Mouse (Mus musculus) midbrain, postnatal 0 days (tissue): Measurements from ENCODE around the gene Calm3. TPM values are rescaled to one million over a fixed set of nuclear protein-coding genes. Genes with fewer than 3 reads are reported as not detected.
A peak's percentile ranks its signal among the peaks of the same experiment; 100 is the strongest.

Experiments
- ATAC-seq: fragments of 200-750 bp; cut with Nextera tagmentation; 2 replicates; pipeline ENCODE4 v1.8.0; 2017; ENCODE audit warnings: moderate number of reproducible peaks, mild to moderate bottlenecking, moderate TSS enrichment, moderate library complexity; ENCODE audit not compliant: low FRiP score
- DNase-seq: peaks from one replicate; pipeline ENCODE4 v3.0.0-alpha.2; 2015; ENCODE audit warnings: low spot score
- H3K27ac ChIP-seq: fragments of 300-500 bp; sonication (generic); 2 replicates; pipeline ENCODE4 v1.5.1; 2014; ENCODE audit warnings: low read depth, mild to moderate bottlenecking, low read length, mixed read lengths
- H3K27me3 ChIP-seq: fragments of 300-500 bp; sonication (generic); 2 replicates; pipeline ENCODE4 v1.6.1; 2014; ENCODE audit warnings: low read length, control low read depth, mixed read lengths; ENCODE audit not compliant: insufficient read depth
- H3K36me3 ChIP-seq: fragments of 300-500 bp; sonication (generic); 2 replicates; pipeline ENCODE4 v1.6.1; 2014; ENCODE audit warnings: low read length, control low read depth, mixed read lengths; ENCODE audit not compliant: insufficient read depth
- H3K4me1 ChIP-seq: fragments of 300-500 bp; sonication (generic); 2 replicates; pipeline ENCODE4 v1.6.1; 2014; ENCODE audit warnings: mild to moderate bottlenecking, control low read depth, antibody characterized with exemption, low read length, mixed read lengths; ENCODE audit not compliant: insufficient read depth
- H3K4me2 ChIP-seq: fragments of 300-500 bp; sonication (generic); 2 replicates; pipeline ENCODE4 v1.6.1; 2014; ENCODE audit warnings: low read depth, mild to moderate bottlenecking, low read length, mixed read lengths; ENCODE audit not compliant: poor library complexity, severe bottlenecking
- H3K4me3 ChIP-seq: fragments of 300-500 bp; sonication (generic); 2 replicates; pipeline ENCODE4 v1.5.1; 2014; ENCODE audit warnings: low read depth, mild to moderate bottlenecking, low read length, moderate library complexity
- H3K9ac ChIP-seq: fragments of 300-500 bp; sonication (generic); replicated peaks from 2 replicates; pipeline ENCODE4 v1.6.1; 2014; ENCODE audit warnings: mild to moderate bottlenecking, low read length, moderate library complexity, mixed read lengths; ENCODE audit not compliant: poor library complexity, severe bottlenecking
- H3K9me3 ChIP-seq: fragments of 300-500 bp; sonication (generic); 2 replicates; pipeline ENCODE4 v1.6.1; 2016; ENCODE audit warnings: low read length, control low read depth
- CTCF ChIP-seq: IDR thresholded peaks from 2 replicates; pipeline ENCODE4 v1.5.1; 2016; ENCODE audit warnings: antibody characterized with exemption, mild to moderate bottlenecking
- WGBS: fragments of 180-500 bp; shearing (Covaris S2); extraction: QIAGEN DNeasy Blood & Tissue Kit; methylation state at CpG from one replicate; pipeline ENCODE4 v1.1.7; 2014; 5-methylcytosine and 5-hydroxymethylcytosine counted together
- polyA plus RNA-seq: library from polyadenylated mRNA; unstranded; fragments of >200 nt; fragmentation: Nextera tagmentation; extraction: Ambion mirVana; gene quantifications from 2 replicates; pipeline ENCODE4 v1.2.1, GENCODE M21; 2015
- total RNA-seq: library from RNA; depleted of rRNA; stranded (reverse); fragments of >200 nt; gene quantifications from 2 replicates; pipeline ENCODE4 v1.2.3, GENCODE M21; 2014

The Calm3 gene
- total and polyA plus RNA-seq, 2 experiments from 2014 or later: 467 to 1,985 TPM

- no peak overlapping the region for H3K9ac ChIP-seq
- DNase-seq (no peak), ATAC-seq (peak; percentile 11; the same call in 1 of the 2 replicates)
- H3K9me3 ChIP-seq: no peaks in the 10 kb centered on the region
- 46% methylated on average over 9 of the region's 9 CpGs for WGBS
- H3K4me2 ChIP-seq: peak overlapping the region; percentile 46
- peaks cover 4% of the 10 kb centered on the region; the same call in 1 of the 2 replicates for H3K36me3 ChIP-seq
- 0 out of 2 replicates have a peak, but pooled peaks cover 8% of the 10 kb centered on the region for H3K27me3 ChIP-seq
- H3K27ac ChIP-seq: no peak overlapping the region
- H3K4me3 ChIP-seq: no peak overlapping the region
- no peak for TF ChIP-seq CTCF
- no peaks in the 10 kb centered on the region for H3K4me1 ChIP-seq
These were observed 31.6 kb downstream of the Calm3 start for GRCm38 (mm10) chr7:16892352-16892730.

DNA sequence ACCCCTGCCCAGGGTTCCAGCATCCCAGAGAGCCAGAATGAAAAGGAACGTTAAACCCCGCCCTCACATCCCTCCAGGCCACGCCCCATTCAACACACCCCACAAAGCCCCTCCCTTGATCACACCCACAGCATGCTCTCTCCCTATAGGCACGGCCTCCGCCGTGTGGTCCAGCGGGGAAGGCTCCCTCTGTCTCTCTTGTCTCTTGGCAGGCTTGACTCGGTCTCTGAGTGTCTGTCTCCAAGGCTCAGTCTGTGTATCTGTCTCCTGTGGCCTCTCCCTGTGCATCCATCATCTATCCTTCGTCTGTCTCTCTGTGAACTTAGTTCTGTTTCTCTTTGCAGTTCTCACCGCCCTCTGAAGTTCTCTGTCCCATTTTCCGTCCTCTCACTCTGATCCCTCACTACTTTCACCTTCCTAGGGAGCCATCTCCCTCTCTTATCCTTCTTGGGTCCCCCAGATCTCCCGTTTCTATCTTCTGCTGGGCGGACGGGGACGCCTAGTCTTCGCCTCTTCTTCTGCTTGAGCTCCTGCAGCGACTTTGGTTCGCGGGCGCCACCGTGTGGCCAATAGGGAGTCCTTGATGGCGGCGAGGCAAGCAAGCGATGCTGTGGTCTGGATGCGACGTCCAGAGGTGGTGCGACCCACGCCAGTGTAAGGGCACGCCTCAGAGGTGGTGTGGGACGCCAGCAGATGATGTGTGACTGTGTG is 32.1 kb downstream of the Calm3 start, which contains the start of gene Gng8:
Gng8 (plus strand) TSS at position 146 of the 711 bp plus-strand sequence.
- no peak within 1 kb of the TSS for H3K27ac ChIP-seq
- peak; percentile 90 for DNase-seq
- 2% methylated on average over 30 of the region's 30 CpGs for WGBS

GRCm38 (mm10) chr7:16890944-16891343 is 33.0 kb downstream of the Calm3 start:
- ATAC-seq (no peak), DNase-seq (no peak)
- H3K9me3 ChIP-seq: no peaks in the 10 kb centered on the region
- no peak overlapping the region for H3K27ac ChIP-seq
- H3K4me3 ChIP-seq: no peak overlapping the region
- TF ChIP-seq CTCF: no peak
- no peak overlapping the region for H3K9ac ChIP-seq
- 7% methylated on average over 21 of the region's 23 CpGs for WGBS
- no peaks in the 10 kb centered on the region for H3K4me1 ChIP-seq
- H3K27me3 ChIP-seq: 0 out of 2 replicates have a peak, but pooled peaks cover 8% of the 10 kb centered on the region
- H3K36me3 ChIP-seq: peaks cover 9% of the 10 kb centered on the region
- no peak overlapping the region for H3K4me2 ChIP-seq

More for the DNA sequence above, 32.1 kb downstream of the Calm3 start, which contains the start of gene Gng8:
- peak; percentile 98 for TF ChIP-seq CTCF
- H3K4me1 ChIP-seq: no peaks in the 10 kb centered on the region
- H3K36me3 ChIP-seq: peaks cover 5% of the 10 kb centered on the region
- H3K27me3 ChIP-seq: 0 out of 2 replicates have a peak, but pooled peaks cover 8% of the 10 kb centered on the region
- H3K4me2 ChIP-seq: peak within 1 kb of the TSS; percentile 46
- H3K4me3 ChIP-seq: peak within 1 kb of the TSS; percentile 6; the same call in 1 of the 2 replicates
- no peaks in the 10 kb centered on the region for H3K9me3 ChIP-seq
- peak; percentile 38 for ATAC-seq
- H3K9ac ChIP-seq: no peak within 1 kb of the TSS

DNA sequence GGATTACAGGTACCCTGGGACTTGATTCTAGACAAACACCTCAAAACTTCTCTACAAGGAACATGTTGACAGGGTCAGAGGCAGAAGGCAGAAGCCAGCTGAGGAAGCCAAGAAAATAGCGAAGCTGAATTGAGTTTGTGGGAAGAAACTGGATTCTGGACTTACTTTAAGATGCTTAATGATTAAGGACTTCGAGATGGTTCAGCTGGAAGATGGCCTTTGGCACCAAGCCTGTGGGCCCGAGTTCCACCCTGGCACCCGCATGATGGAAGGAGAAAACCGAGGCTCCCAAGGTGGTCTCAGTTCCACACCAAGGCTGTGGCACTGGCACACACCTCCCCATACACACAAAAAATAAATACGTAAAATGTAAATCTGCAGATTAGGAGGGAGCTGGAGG is 33.4 kb downstream of the Calm3 start:
- WGBS: 54% methylated on average over 6 of the region's 6 CpGs
- H3K9ac ChIP-seq: no peak overlapping the region
- DNase-seq (no peak), ATAC-seq (no peak)
- TF ChIP-seq CTCF: no peak
- H3K27ac ChIP-seq: no peak overlapping the region
- H3K9me3 ChIP-seq: no peaks in the 10 kb centered on the region
- H3K4me1 ChIP-seq: no peaks in the 10 kb centered on the region
- H3K4me3 ChIP-seq: no peak overlapping the region
- no peak overlapping the region for H3K4me2 ChIP-seq
- H3K36me3 ChIP-seq: peaks cover 13% of the 10 kb centered on the region
- H3K27me3 ChIP-seq: 0 out of 2 replicates have a peak, but pooled peaks cover 8% of the 10 kb centered on the region

- 0 out of 2 replicates have a peak, but pooled peaks have one; percentile 3 for ATAC-seq
- DNase-seq: no peak
- Histone ChIP-seq H3K4me2 (no peak overlapping the region), H3K4me3 (peak overlapping the region; percentile 16; the same call in 1 of the 2 replicates), H3K9me3 (no peaks in the 10 kb centered on the region), H3K4me1 (no peaks in the 10 kb centered on the region), H3K36me3 (peaks cover 22% of the 10 kb centered on the region), H3K27me3 (0 out of 2 replicates have a peak, but pooled peaks cover 3% of the 10 kb centered on the region), H3K9ac (no peak overlapping the region), H3K27ac (no peak overlapping the region)
- TF ChIP-seq CTCF: no peak
- 46% methylated on average over 58 of the region's 59 CpGs for WGBS
These were observed 38.0 kb downstream of the Calm3 start for GRCm38 (mm10) chr7:16885905-16886304.

- DNase-seq (peak; percentile 23), ATAC-seq (0 out of 2 replicates have a peak, but pooled peaks have one; percentile 11)
- H3K27ac ChIP-seq: no peak overlapping the region
- H3K36me3 ChIP-seq: peaks cover 22% of the 10 kb centered on the region
- WGBS: 14% methylated on average over 61 of the region's 95 CpGs
- H3K4me1 ChIP-seq: no peaks in the 10 kb centered on the region
- TF ChIP-seq CTCF: no peak
- H3K4me2 ChIP-seq: peak overlapping the region; percentile 18; the same call in 1 of the 2 replicates
- 0 out of 2 replicates have a peak, but pooled peaks cover 3% of the 10 kb centered on the region for H3K27me3 ChIP-seq
- no peaks in the 10 kb centered on the region for H3K9me3 ChIP-seq
- H3K9ac ChIP-seq: no peak overlapping the region
- peak overlapping the region; percentile 16; the same call in 1 of the 2 replicates for H3K4me3 ChIP-seq
These were observed 38.6 kb downstream of the Calm3 start for GRCm38 (mm10) chr7:16885271-16885776.
